In genomic region chr13:105240810-105241209, GRCm38 (mm10) we compare ENCODE assay signal across 25 mouse cellular contexts. TPM values are rescaled to one million over a fixed set of nuclear protein-coding genes. Genes with fewer than 3 reads are reported as not detected.
DNase-seq lines count a peak whose midpoint lies in the region; ATAC-seq and TF ChIP-seq lines count a peak whose summit lies in the region.
"Had no signal": no experiment of that assay in that cellular context is flagged by ENCODE, and none has a peak within 500 bp of the region (broad histone marks: within the 10 kb centered on the region; RNA-seq: fewer than 3 reads in every experiment).

No protein-coding gene starts in this region.

- H3K36me3 ChIP-seq in intestine, postnatal 0 days (ENCODE audit: control insufficient read depth, insufficient read depth) = no peaks in the 10 kb centered on the region
- no peaks in the 10 kb centered on the region for H3K36me3 ChIP-seq in intestine, embryonic 15.5 days
- H3K36me3 ChIP-seq in lung, embryonic 14.5 days (ENCODE audit: insufficient read depth) = no peaks in the 10 kb centered on the region
- H3K36me3 ChIP-seq in stomach, postnatal 0 days (ENCODE audit: control insufficient read depth, insufficient read depth, low read length) = no peaks in the 10 kb centered on the region
- H3K36me3 ChIP-seq: midbrain, embryonic 15.5 days; neural tube, embryonic 15.5 days; stomach, embryonic 15.5 days had no signal

- H3K27me3 ChIP-seq in intestine, postnatal 0 days (replicated peaks; ENCODE audit: control insufficient read depth, insufficient read depth, low read length) = no peaks in the 10 kb centered on the region
- H3K27me3 ChIP-seq in intestine, embryonic 15.5 days (replicated peaks) = no peaks in the 10 kb centered on the region
- no peaks in the 10 kb centered on the region for H3K27me3 ChIP-seq in lung, embryonic 14.5 days (ENCODE audit: insufficient read depth, low read length)
- no peaks in the 10 kb centered on the region for H3K27me3 ChIP-seq in stomach, postnatal 0 days (ENCODE audit: control insufficient read depth, insufficient read depth, low read length)
- H3K27me3 ChIP-seq: forebrain, embryonic 13.5 days; hindbrain, embryonic 13.5 days; megakaryocyte, embryonic 14.5 days; midbrain, embryonic 15.5 days; neural tube, embryonic 15.5 days; stomach, embryonic 15.5 days had no signal

- H3K4me3 ChIP-seq in intestine, postnatal 0 days (ENCODE audit: low read depth, low read length) = no peak overlapping the region
- H3K4me3 ChIP-seq in intestine, embryonic 15.5 days (replicated peaks) = no peak overlapping the region
- no peak overlapping the region for H3K4me3 ChIP-seq in lung, embryonic 14.5 days (ENCODE audit: low read depth, low read length)
- no peak overlapping the region for H3K4me3 ChIP-seq in stomach, postnatal 0 days (ENCODE audit: low read depth, low read length)
- H3K4me3 ChIP-seq: forebrain, embryonic 13.5 days; hindbrain, embryonic 13.5 days; megakaryocyte, embryonic 14.5 days; midbrain, embryonic 15.5 days; neural tube, embryonic 15.5 days; stomach, embryonic 15.5 days had no signal

- H3K4me1 ChIP-seq in intestine, postnatal 0 days (replicated peaks; ENCODE audit: control insufficient read depth, insufficient read depth, low read length) = no peaks in the 10 kb centered on the region
- H3K4me1 ChIP-seq in intestine, embryonic 15.5 days (replicated peaks) = no peaks in the 10 kb centered on the region
- H3K4me1 ChIP-seq in lung, embryonic 14.5 days (ENCODE audit: insufficient read depth) = no peaks in the 10 kb centered on the region
- H3K4me1 ChIP-seq in stomach, postnatal 0 days (replicated peaks; ENCODE audit: control insufficient read depth, insufficient read depth) = no peaks in the 10 kb centered on the region
- H3K4me1 ChIP-seq: forebrain, embryonic 13.5 days; hindbrain, embryonic 13.5 days; midbrain, embryonic 15.5 days; neural tube, embryonic 15.5 days; stomach, embryonic 15.5 days had no signal

- no peak overlapping the region for H3K4me2 ChIP-seq in intestine, postnatal 0 days (replicated peaks; ENCODE audit: low read depth)
- no peak overlapping the region for H3K4me2 ChIP-seq in intestine, embryonic 15.5 days (replicated peaks)
- no peak overlapping the region for H3K4me2 ChIP-seq in lung, embryonic 14.5 days
- H3K4me2 ChIP-seq in stomach, postnatal 0 days (replicated peaks; ENCODE audit: low read depth) = no peak overlapping the region
- H3K4me2 ChIP-seq: forebrain, embryonic 13.5 days; heart, embryonic 11.5 days; hindbrain, embryonic 13.5 days; midbrain, embryonic 15.5 days; neural tube, embryonic 15.5 days; stomach, embryonic 15.5 days had no signal

- no peak overlapping the region for H3K27ac ChIP-seq in intestine, postnatal 0 days (ENCODE audit: low read depth, low read length)
- no peak overlapping the region for H3K27ac ChIP-seq in intestine, embryonic 15.5 days
- H3K27ac ChIP-seq in lung, embryonic 14.5 days (ENCODE audit: low read depth) = no peak overlapping the region
- H3K27ac ChIP-seq in stomach, postnatal 0 days (replicated peaks) = no peak overlapping the region
- H3K27ac ChIP-seq: forebrain, embryonic 13.5 days; hindbrain, embryonic 13.5 days; midbrain, embryonic 15.5 days; neural tube, embryonic 15.5 days; stomach, embryonic 15.5 days had no signal

- ATAC-seq in frontal cortex, adult (ENCODE audit: low TSS enrichment) = peak; percentile 65
- ATAC-seq in intestine, postnatal 0 days = no peak
- ATAC-seq in intestine, embryonic 15.5 days = no peak
- ATAC-seq in lung, embryonic 14.5 days (ENCODE audit: insufficient read depth) = no peak
- ATAC-seq in stomach, postnatal 0 days (ENCODE audit: low FRiP score, low TSS enrichment) = no peak
- ATAC-seq: CD4-positive, CD25-positive, alpha-beta regulatory T cell, adult 4 months; forebrain, embryonic 13.5 days; inflammation-experienced regulatory T-cells, adult 6 months; midbrain, embryonic 15.5 days had no signal

- TF ChIP-seq CTCF in intestine, postnatal 0 days (IDR thresholded peaks at IDR 0.05; ENCODE audit: low read depth) = peak; percentile 48
- peak; percentile 14; the same call in 1 of the 2 replicates for TF ChIP-seq CTCF in lung, embryonic 14.5 days (IDR thresholded peaks at IDR 0.05; ENCODE audit: low read depth)
- TF ChIP-seq CTCF in stomach, postnatal 0 days (IDR thresholded peaks at IDR 0.05; ENCODE audit: low read depth) = peak; percentile 53

- no peak for DNase-seq in frontal cortex, postnatal 25 days (ENCODE audit: low spot score in 2 of 2)
- DNase-seq in lung, embryonic 14.5 days = peak; percentile 12
- DNase-seq in lung, postnatal 25 days (ENCODE audit: low spot score) = no peak
- no peak for DNase-seq in stomach, postnatal 0 days (ENCODE audit: low spot score)
- DNase-seq: adrenal gland, postnatal 25 days; cerebellum, adult 9-10 months; gastrocnemius, postnatal 36 days; kidney, adult 8-10 months; kidney, postnatal 25 days; lung, postnatal 36 days; right cerebral cortex, adult 18-20 months; thymus, adult 18-20 months; thymus, postnatal 4 days had no signal

- TF ChIP-seq EP300 in stomach, postnatal 0 days (optimal IDR thresholded peaks at IDR 0.05) = no peak

- 49% methylated on average over 2 of the region's 2 CpGs for WGBS in intestine, postnatal 0 days
- 61% methylated on average over 2 of the region's 2 CpGs for WGBS in intestine, embryonic 15.5 days
- 62% methylated on average over 2 of the region's 2 CpGs for WGBS in lung, embryonic 14.5 days
- 37% methylated on average over 2 of the region's 2 CpGs for WGBS in stomach, postnatal 0 days

- no peak overlapping the region for H3K9ac ChIP-seq in intestine, postnatal 0 days (ENCODE audit: low read depth, low read length)
- no peak overlapping the region for H3K9ac ChIP-seq in intestine, embryonic 15.5 days
- H3K9ac ChIP-seq in lung, embryonic 14.5 days = no peak overlapping the region
- H3K9ac ChIP-seq in stomach, postnatal 0 days (ENCODE audit: low read length) = no peak overlapping the region
- H3K9ac ChIP-seq: forebrain, embryonic 13.5 days; hindbrain, embryonic 13.5 days; midbrain, embryonic 15.5 days; neural tube, embryonic 15.5 days; stomach, embryonic 15.5 days had no signal

- no peaks in the 10 kb centered on the region for H3K9me3 ChIP-seq in intestine, postnatal 0 days (ENCODE audit: control insufficient read depth)
- H3K9me3 ChIP-seq in intestine, embryonic 15.5 days = no peaks in the 10 kb centered on the region
- H3K9me3 ChIP-seq in lung, embryonic 14.5 days (ENCODE audit: low read depth, low read length) = no peaks in the 10 kb centered on the region
- H3K9me3 ChIP-seq in stomach, postnatal 0 days (ENCODE audit: control insufficient read depth, low read length) = no peaks in the 10 kb centered on the region
- H3K9me3 ChIP-seq: forebrain, embryonic 13.5 days; hindbrain, embryonic 13.5 days; megakaryocyte, embryonic 14.5 days; midbrain, embryonic 15.5 days; neural tube, embryonic 15.5 days; stomach, embryonic 15.5 days had no signal

RNA-seq across cellular contexts. Expression of gene Rnf180, which starts 53.8 kb away (rescaled TPM):
- polyA plus RNA-seq in intestine, postnatal 0 days (2015; fragmentation: Nextera tagmentation; extraction: Ambion mirVana) = 1.3 TPM in 2 replicates
- 2.7 and 3.0 TPM in 2 replicates for polyA plus RNA-seq in intestine, embryonic 15.5 days (2015; fragmentation: Nextera tagmentation; extraction: Ambion mirVana)
- polyA plus RNA-seq in lung, embryonic 14.5 days (2014; fragmentation: Nextera tagmentation; extraction: Ambion mirVana) = 4.1 and 6.1 TPM in 2 replicates
- 1.2 and 1.5 TPM in 2 replicates for polyA plus RNA-seq in stomach, postnatal 0 days (2015; fragmentation: Nextera tagmentation; extraction: Ambion mirVana)
- polyA plus RNA-seq: CD4-positive, CD25-positive, alpha-beta regulatory T cell, adult 4 months; inflammation-experienced regulatory T-cells, adult 6 months had no signal
